Mouse (Mus musculus) urinary bladder, postnatal 25 days (tissue): ENCODE measurements at regions not wholly inside any gene's neighbourhood (a gene's known extent, or its start where the extent isn't known, plus 50 kb on each side); places are given as distances from the start of the nearest gene placed in this dataset.
A peak's percentile ranks its signal among the peaks of the same experiment; 100 is the strongest.

ENCODE experiments used
- DNase-seq: peaks from one replicate; pipeline ENCODE4 v3.0.0; 2022; ENCODE audit warnings: low spot score

DNA sequence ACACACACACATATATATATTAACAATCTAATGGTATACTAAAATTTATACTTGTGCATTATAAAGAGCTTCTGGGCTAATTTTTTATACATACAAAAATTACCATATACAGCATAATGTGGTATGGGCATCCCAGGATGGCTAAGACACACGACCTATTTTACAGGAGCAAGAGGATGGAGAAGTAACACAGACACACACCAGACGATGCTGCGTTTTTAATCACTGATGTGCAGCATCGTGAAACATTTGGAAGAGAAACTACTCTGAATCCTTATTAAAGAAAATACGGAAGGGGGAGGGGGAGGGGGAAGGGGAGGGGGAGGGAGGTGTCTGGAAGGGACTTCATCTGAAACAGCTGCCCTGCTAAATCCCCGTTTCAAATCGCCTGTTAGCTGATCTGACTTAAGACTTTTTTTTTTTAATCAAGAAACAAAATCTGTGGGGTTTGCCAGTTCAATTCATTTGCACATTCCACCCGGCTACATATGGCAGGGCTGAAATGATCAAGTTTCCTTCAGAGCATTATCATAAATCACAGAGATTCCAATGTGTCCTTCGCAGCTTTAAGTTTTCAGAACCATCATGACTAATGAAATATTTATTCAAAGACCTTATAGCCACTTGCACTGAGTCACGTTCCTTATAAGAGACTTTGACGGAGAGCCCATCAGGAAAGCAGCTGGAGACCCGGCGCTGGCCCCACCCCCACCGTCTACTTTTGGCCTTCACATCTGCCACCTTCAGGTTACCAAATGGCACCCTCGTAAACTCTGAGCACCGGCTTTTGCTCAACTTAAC, 89.4 kb upstream of the Rnd3 start:
- DNase-seq, result no peak

DNA sequence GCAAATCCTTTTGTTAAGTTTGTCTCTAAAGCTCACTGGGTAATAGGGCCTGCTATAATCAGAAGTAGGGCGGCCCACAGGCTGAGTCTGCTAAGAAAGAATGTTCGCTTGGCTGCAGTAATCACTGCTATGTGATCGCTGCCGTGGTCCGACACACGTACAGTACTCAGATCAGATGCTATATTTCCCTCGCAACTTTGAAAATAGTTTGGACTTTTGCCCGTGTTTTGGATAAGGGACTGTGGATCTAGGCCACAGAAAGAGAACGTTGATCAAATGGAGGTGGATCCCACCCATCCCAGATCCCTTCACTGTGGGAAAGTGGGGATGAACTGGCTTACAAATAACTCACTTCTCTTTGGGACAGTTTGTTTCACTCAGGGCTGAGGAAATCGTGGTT, 88.5 kb upstream of the Rnd3 start:
- peak; percentile 3 for DNase-seq

DNA sequence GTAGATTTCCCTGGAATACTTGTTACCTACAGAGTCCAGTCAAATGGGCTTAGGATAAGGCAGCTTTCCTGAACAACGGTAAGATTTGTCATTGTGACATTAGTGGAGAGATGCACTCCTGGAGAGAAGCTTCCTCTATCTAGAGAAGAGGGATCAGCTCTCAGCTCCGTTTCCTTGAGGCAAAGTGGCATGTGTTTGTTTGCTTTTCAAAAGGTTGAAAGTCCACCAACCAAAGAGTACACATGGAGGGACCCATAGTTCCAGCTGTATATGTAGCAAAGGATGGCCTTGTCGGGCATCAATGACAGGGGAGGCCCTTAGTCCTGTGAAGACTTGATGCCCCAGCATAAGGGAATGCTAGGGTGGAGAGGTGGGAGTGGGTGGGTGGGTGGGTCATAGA, 87.9 kb upstream of the Rnd3 start:
- no peak for DNase-seq

DNA sequence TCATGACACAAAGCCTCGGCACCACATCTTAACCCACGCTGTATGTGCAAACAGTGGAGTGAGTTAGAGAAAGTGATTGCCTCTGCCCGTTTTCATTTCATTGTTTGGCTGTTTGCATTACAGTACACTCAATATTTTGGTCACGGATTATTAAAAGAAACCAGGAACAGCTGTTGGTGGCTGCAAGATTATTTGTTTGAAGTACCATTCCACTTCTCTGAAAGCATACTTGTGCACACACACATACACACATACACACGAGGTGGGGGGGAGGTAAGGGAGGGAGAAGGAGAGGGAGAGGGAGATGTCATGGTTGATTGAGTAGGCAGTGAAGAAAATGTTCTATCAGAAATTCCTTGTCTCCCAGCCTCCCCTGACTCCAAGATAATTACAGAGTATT, 85.5 kb upstream of the Rnd3 start:
- no peak for DNase-seq

DNA sequence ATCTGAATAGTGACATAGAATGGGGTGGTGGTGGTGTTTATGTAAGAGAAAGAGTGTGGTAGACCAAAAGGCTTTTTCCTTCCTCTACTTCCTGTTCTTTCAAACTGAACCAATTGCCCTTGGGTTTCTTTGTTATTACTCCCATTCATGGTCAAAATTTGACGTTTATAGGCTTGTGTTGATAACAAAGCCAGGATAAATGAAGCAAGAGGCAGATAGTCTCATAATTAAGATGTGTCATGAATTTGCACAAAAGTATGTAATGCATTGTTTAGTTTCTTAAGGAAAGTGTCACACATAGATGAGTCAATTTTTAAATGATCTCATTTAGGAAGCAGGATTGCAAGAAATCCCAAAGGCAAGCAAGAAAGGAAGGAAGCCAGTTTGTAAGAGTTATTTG, 73.9 kb upstream of the Rnd3 start:
- DNase-seq, result no peak

DNA sequence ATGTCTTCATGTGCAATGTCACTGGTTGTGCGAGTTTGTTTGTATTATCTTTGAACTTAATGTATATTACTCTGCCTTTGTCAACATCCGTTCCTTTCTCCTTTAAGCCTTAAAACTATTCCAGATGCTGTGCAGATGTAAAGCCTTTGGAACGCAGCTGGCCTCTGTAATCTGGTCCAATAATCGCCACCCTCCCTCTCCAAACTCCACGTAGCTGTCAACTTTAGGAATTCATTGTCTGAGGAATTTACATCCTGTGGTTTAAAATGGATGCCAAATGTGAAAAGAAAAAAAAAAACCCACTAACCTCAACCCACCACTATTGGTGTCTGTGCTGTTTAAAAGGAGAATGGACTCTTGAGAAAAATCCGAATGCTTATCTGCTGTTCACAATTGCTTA, 70.8 kb upstream of the Rnd3 start:
- no peak for DNase-seq

DNA sequence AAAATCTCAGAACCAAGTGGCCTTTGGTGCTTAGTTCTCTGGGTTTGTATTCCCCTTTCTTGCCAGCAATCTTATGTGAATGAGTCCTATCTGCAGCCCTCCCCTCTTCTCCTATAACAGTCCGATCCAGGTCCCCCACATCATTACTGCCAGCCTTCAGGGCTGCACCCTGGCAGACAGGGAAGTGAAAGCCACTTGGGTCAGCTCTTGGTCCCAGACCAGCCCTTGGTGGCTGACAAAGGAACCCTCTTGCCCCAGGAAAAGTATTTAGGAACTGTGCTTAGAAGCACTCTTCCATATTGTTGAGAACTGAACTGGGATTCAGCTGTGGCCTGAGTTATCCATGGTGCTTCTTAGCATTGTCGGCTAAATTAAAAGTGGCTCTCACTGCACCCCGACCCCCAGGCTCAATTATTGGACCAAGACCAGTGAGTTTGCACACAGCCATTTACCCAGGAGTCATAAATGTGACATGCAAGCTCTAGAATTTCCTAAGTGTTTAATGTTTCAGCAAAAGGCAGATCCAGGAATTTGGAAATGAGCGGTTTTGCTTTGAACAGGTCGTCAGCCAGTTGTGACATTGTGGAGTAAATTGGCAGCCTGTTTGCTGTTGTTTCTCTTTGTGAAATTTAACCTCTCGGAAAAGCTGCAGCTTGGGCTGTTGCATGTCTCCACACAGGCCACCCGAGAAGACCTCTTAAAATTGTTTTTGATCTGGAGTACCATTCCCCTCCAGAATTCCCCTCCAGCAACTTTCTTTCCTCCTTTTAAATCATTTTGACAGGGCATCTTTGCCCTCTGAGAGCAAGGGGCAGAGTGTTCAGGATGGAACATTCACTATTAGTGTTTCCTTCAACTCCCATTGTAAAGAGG, 58.5 kb upstream of the Rnd3 start:
- no peak for DNase-seq

DNA sequence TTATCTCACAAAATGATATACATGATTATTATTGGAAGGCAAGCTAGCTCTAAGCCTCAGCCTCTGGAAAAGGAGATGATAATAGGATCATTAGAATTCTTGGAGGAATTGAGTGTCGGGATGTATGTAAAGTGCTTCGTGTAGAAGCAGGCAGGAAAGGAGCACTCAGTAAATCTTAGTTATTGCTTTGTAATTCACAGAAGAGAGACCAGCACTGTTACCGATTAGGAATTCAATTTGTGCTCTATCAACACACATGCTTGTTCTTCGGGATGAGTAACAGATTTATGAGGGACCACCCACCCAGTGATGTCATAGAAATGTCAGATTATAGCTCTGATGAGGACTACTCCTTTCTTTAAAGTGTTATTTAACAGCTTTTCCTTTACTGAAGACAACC, 57.4 kb upstream of the Rnd3 start:
- no peak for DNase-seq
